Mouse (Mus musculus): ENCODE measurements around the gene Eva1b. TPM values are rescaled to one million over a fixed set of nuclear protein-coding genes. Genes with fewer than 3 reads are reported as not detected.
"Not testable (repeated sequence)": the region's sequence is repeated elsewhere in the genome, so short reads cannot be mapped to it uniquely, and the experiment has no call there.

Eva1b gene
- total RNA-seq, 2 experiments from 2014 or later, result 6.3 to 6.8 TPM

- no peak for DNase-seq
Measured at GRCm38 (mm10) chr4:126156617-126157016, 9.1 kb downstream of the Eva1b start.

DNA sequence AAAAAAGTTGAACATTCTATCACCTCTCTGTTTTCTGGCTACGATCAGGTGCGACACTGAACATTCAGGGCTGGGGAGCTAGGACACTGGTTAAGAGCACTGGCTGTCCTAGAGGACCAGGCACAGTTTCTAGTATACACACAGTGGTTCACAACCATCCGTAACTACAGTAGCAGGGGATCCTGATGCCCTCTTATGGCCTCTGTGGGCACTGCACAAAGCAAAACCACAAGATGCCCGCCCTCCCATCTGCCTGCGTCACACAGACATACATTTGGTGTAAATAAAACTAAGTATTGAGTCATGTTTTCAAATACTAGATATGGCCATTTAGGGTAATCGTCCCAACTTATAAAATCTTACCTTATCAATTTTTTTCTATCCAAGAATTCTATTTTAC lies 10.0 kb downstream of the Eva1b start:
- no peak for DNase-seq

- DNase-seq, result no peak
Measured at GRCm38 (mm10) chr4:126159455-126159854, 11.9 kb downstream of the Eva1b start.

DNA sequence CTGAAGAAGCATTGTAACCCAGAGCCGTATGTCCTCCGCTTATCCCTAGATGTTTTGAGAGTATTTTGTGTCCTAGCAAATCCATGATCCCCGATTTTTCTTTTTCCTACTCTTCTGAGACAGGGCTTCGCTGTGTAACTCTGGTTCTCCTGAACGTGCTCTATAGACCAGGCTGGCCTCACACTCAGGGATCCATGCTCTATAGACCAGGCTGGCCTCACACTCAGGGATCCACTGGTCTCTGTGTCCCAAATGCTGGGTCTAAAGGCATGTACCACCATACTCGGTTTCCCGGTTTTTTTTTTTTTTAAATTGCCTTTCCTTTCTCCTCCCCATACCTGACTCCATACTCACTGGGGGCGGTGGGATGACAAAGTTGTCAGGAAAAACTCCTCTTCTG lies 13.4 kb downstream of the Eva1b start:
- DNase-seq, result no peak

GRCm38 (mm10) chr4:126161456-126161855 lies 13.9 kb downstream of the Eva1b start:
- no peak for DNase-seq

DNA sequence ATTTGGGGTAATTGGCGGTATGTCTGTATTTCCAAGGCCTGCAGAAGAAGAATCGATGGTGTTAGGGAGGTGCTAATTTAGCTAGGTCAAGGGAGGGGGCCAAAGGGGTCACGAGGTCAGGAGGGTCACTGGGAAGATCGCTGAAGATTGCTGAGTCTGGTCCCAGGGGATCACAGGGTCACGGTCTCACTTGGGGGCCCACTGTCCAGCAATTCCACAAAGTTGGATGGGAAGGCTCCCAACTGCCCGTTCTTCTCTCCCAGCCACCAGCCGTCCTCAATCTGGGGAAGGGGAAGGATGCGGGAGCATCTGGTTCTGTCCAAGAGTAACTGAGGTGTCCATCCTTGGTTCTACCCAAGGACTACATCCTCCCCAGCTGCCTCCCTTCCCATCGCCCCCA lies 14.4 kb downstream of the Eva1b start:
- no peak for DNase-seq

DNA sequence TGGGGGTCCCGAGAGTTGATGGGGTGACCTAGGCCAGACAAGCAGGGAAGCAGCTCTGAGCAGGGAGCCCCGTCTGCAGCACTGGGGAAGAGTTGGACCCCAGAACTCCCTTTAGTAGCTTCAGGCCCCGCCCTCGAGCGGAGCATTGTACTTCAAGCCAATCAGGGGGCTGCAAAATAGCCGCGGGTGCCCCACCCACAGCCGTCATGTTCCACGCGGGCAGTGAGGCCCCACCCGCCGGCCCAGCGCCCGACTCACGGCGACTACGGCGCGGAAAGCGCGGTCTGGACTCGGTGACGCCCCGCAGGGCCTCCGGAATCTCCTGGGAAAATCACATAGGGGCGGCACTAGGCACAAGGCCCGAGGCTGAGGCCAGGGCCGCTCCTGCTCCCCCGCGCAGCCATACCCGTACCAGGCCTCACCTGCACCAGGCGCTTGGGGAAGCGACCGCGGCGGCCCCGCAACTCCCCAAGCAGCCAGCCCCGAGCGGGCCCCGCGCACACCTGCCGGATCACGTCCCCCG lies 15.1 kb downstream of the Eva1b start:
- DNase-seq, result peak; percentile 92

GRCm38 (mm10) chr4:126163067-126163659 lies 15.6 kb downstream of the Eva1b start, which contains the start of gene Sh3d21:
Gene Sh3d21 (minus strand): TSS chr4:126163491.
- no peak for DNase-seq

- no peak for DNase-seq
Measured at GRCm38 (mm10) chr4:126163685-126164084, 16.1 kb downstream of the Eva1b start.

GRCm38 (mm10) chr4:126165092-126165491 lies 17.5 kb downstream of the Eva1b start:
- DNase-seq, result not testable (repeated sequence)

GRCm38 (mm10) chr4:126166084-126166483 lies 18.5 kb downstream of the Eva1b start:
- no peak for DNase-seq

- no peak for DNase-seq
Measured at GRCm38 (mm10) chr4:126168851-126169250, 21.3 kb downstream of the Eva1b start.

GRCm38 (mm10) chr4:126170737-126171136 lies 23.2 kb downstream of the Eva1b start:
- not testable (repeated sequence) for DNase-seq

DNA sequence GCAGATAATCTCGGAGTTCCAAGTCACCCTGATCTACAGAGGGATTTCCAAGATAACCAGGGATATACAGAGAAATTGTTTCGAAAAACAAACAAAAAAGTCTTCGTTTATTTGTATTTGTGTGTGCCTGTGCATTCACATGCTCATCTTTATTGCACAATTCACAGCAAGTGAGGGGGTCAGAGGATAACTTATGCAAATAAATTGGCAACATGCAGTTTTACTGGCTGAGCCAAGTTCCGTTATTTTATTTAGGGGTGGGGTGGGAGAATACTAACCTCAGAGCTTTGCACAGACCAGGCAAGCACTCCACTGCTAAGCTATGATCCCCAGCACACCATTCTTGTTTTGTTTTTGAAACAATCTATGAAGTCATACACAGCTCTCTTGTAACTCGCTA lies 26.3 kb downstream of the Eva1b start:
- no peak for DNase-seq

GRCm38 (mm10) chr4:126175980-126176379 lies 28.4 kb downstream of the Eva1b start:
- DNase-seq, result not testable (repeated sequence)

DNA sequence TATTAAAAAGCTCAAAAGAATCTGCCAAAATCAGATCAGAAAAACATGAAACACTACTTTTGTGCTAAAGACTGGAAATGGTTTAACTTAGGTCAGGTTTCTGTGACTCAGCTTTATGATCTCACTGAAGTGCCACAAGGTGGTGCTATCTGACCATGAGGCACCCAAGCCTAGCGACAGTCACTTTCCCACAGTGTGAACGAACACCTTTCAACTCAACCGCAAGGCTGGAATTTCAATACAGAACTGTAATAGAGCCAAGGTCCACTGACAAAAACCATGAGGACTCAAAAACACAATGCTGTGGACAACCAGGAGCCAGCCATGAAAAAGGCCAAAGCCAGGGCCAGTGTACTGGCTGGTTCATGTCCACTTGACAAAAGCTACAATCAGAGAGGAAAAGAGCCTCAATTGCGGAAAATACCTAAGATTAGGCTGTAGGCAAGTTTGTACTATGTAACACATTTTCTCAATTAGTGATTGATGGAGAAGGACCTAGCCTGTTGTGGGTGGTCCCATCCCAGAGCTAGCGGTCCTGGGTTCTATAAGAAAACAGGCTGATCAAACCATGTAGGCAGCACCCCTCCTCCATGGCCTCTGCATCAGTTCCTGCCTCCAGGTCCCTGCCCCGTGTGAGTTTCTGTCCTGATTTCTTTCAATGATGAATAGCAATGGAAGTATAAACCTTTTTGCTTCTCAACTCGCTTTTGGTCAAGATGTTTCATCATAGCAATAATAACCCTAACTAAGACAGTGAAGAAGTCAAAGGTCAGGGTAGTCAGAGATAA lies 33.8 kb downstream of the Eva1b start:
- DNase-seq, result no peak

GRCm38 (mm10) chr4:126183034-126183433 lies 35.5 kb downstream of the Eva1b start:
- DNase-seq, result no peak

DNA sequence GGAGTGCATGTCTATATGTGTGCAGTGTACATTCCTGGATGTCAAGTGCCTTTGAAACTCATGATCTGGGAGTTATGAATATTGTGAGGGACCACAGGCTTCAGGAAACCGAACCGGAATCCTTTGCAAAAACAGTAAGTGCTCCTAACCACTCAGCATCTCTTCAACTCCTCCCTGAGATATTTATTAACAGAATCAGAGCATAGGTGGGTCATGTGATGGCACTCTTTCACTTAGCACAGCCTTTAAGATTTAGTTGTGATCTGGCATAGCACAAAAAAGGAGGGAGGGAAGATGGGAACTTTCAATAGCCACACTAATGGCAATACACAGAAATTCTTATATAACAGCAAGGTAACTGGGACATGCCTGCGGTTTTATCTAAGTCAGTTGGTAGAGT lies 39.6 kb downstream of the Eva1b start:
- no peak for DNase-seq

GRCm38 (mm10) chr4:126190636-126191035 lies 43.1 kb downstream of the Eva1b start:
- DNase-seq, result no peak

GRCm38 (mm10) chr4:126194216-126194615 lies 46.7 kb downstream of the Eva1b start:
- no peak for DNase-seq

DNA sequence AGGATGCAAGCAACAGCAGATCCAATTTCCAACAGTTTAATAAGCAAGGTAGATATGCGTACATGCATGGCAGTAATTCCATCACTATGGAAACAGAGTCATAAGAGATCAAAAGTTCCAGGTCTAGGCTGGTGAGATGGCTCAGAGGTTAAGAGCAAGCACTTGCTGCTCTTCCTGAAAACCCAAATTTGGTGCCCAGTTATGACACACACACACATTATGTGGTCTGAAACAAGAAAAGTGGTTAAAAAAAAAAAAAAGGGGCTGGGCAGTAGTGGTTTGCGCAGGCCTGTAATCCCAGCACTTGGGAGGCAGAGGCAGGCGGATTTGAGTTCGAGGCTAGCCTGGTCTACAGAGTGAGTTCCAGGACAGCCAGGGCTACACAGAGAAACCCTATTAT lies 47.4 kb downstream of the Eva1b start:
- DNase-seq, result no peak

DNA sequence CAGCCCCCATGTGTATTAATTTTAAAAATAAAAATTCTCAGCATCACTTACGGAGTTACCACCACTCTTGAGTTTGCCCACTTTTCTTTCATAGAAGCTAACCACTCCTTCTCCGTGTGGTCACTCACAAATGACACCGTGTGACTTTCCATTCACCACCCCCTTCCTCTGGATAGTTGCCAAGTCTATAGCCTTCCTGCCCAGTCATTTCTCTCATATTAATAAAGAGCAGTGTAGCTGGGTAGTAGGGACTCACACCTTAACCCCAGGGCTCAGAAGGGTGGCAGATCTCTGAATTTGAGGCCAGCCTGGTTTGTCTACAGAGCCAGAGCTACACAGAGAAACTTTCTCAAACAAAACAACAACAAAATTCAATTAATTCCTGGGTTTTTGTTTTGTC lies 49.9 kb downstream of the Eva1b start:
- no peak for DNase-seq
